Mouse (Mus musculus): ENCODE measurements at regions not wholly inside any gene's neighbourhood (a gene's known extent, or its start where the extent isn't known, plus 50 kb on each side); places are given as distances from the start of the nearest gene placed in this dataset.
"Not testable (repeated sequence)": the region's sequence is repeated elsewhere in the genome, so short reads cannot be mapped to it uniquely, and the experiment has no call there.

DNA sequence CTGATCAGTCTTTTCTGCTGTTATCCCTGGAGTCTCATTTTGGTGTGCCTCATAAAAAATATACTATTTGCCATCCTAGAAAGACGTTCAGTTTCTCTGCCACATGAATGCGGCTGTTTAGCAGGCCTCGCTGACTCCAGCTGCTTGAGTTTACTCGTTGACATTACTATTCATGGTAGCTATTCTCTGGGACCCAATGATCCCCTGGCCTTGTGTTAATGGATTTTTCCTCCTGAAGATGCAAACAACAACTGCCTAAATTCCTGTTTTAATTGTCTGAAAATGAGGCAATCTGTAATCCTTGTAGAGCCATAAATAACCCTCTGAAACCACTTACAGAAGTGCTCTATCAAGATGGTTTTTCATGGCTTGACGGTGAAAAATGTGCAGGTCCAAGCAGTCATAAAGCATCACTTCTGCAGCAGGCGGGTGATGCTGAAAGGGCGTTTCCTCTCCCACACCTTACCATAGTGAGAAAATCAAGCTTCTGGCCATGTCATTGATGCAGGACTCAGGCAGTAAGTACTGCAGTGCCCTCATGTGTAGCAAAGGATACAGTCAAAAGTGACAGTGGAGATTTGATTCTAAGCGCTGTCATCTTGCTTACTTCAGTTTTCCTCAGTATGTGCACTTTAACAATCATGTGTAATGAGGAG lies 419.7 kb upstream of the Lrp1b start:
- no peaks in the 10 kb centered on the region for H3K36me3 ChIP-seq
- WGBS, result 75% methylated on average over 8 of the region's 8 CpGs
- no peak overlapping the region for H3K9ac ChIP-seq
- no peak overlapping the region for H3K4me3 ChIP-seq
- H3K9me3 ChIP-seq (replicated peaks), result no peaks in the 10 kb centered on the region
- no peak overlapping the region for H3K27ac ChIP-seq
- H3K27me3 ChIP-seq, result no peaks in the 10 kb centered on the region
- no peaks in the 10 kb centered on the region for H3K4me1 ChIP-seq
- H3K4me2 ChIP-seq (replicated peaks), result no peak overlapping the region
- ATAC-seq (ENCODE audit: low FRiP score), result no peak; the same call in 1 of the 2 replicates

GRCm38 (mm10) chr2:43097560-43098233 lies 444.3 kb upstream of the Lrp1b start:
- Histone ChIP-seq H3K27ac (no peak overlapping the region), H3K27me3 (no peaks in the 10 kb centered on the region), H3K9ac (no peak overlapping the region), H3K9me3 (replicated peaks) (no peaks in the 10 kb centered on the region), H3K4me1 (no peaks in the 10 kb centered on the region), H3K4me2 (replicated peaks) (no peak overlapping the region), H3K4me3 (no peak overlapping the region), H3K36me3 (no peaks in the 10 kb centered on the region)
- WGBS, result 88% methylated on average over 4 of the region's 4 CpGs
- ATAC-seq (ENCODE audit: low FRiP score), result no peak

- Histone ChIP-seq H3K4me2 (replicated peaks) (no peak overlapping the region), H3K4me1 (no peaks in the 10 kb centered on the region), H3K9ac (no peak overlapping the region), H3K9me3 (replicated peaks) (no peaks in the 10 kb centered on the region), H3K27me3 (no peaks in the 10 kb centered on the region), H3K27ac (no peak overlapping the region), H3K36me3 (no peaks in the 10 kb centered on the region), H3K4me3 (no peak overlapping the region)
- ATAC-seq (ENCODE audit: low FRiP score), result no peak
- WGBS, result 78% methylated on average over 1 of the region's 1 CpGs
Observed at GRCm38 (mm10) chr2:43119862-43120261, 435.3 kb upstream of the Kynu start.

DNA sequence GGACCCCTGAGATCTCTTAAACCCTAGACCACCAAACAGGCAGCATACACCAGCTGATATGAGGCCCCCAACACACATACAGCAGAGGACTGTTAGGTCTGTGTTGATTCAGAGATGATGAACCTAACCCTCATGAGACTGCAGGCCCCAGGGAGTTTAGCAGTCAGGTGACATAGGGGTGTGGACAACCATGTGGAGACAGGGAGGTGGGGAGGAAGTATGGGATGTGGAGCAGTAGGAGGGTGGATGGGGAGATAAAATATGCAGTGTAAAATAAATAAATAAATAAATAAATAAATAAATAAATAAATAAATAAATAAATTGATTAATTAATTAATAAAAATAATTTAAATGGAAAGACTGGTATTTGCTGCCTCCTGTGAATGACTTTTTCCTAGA lies 401.6 kb upstream of the Kynu start:
- ATAC-seq (ENCODE audit: low FRiP score), result no peak
- Histone ChIP-seq H3K27ac (no peak overlapping the region), H3K36me3 (no peaks in the 10 kb centered on the region), H3K4me1 (no peaks in the 10 kb centered on the region), H3K27me3 (no peaks in the 10 kb centered on the region), H3K4me3 (no peak overlapping the region), H3K9me3 (replicated peaks) (no peaks in the 10 kb centered on the region), H3K9ac (no peak overlapping the region), H3K4me2 (replicated peaks) (no peak overlapping the region)

- no peak overlapping the region for H3K4me3 ChIP-seq
- ATAC-seq (ENCODE audit: low FRiP score), result no peak
- no peak overlapping the region for H3K27ac ChIP-seq
Observed at GRCm38 (mm10) chr2:43182105-43182504, 373.0 kb upstream of the Kynu start.

GRCm38 (mm10) chr2:43195531-43195930 lies 359.6 kb upstream of the Kynu start:
- H3K4me1 ChIP-seq; H3K9ac ChIP-seq; ATAC-seq (ENCODE audit: low FRiP score); H3K4me3 ChIP-seq; H3K36me3 ChIP-seq; H3K27ac ChIP-seq; H3K27me3 ChIP-seq; H3K4me2 ChIP-seq (replicated peaks); H3K9me3 ChIP-seq (replicated peaks): not testable (repeated sequence)
- 97% methylated on average over 15 of the region's 15 CpGs for WGBS

More at GRCm38 (mm10) chr2:43182105-43182504, 373.0 kb upstream of the Kynu start:
- Histone ChIP-seq H3K36me3 (no peaks in the 10 kb centered on the region), H3K9ac (no peak overlapping the region), H3K4me1 (no peaks in the 10 kb centered on the region), H3K4me2 (replicated peaks) (no peak overlapping the region), H3K9me3 (replicated peaks) (no peaks in the 10 kb centered on the region), H3K27me3 (no peaks in the 10 kb centered on the region)

DNA sequence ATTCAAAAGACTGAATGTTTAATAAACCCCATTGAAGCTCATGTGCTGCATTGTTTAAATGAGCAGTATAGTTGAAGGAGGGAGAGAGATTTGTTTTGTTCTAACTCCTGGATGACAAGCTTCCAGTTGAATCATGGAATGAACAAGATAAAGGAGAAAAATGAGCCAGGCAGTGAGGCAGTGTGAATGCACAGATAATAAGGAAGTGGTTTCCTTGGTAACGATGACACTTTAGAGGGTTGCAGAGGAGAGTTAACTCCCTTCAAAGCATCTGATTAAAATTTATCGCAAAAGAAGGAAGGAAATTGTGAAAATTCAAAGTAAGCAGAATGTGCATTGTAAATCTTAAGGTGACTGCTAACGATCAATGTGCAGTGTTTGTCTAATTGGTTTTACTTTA lies 346.9 kb upstream of the Kynu start:
- H3K4me3 ChIP-seq, result no peak overlapping the region
- H3K27ac ChIP-seq, result no peak overlapping the region
- H3K27me3 ChIP-seq, result no peaks in the 10 kb centered on the region
- no peaks in the 10 kb centered on the region for H3K4me1 ChIP-seq
- no peaks in the 10 kb centered on the region for H3K9me3 ChIP-seq (replicated peaks)
- 84% methylated on average over 3 of the region's 3 CpGs for WGBS
- H3K36me3 ChIP-seq, result no peaks in the 10 kb centered on the region
- H3K4me2 ChIP-seq (replicated peaks), result no peak overlapping the region
- 0 out of 2 replicates have a peak, but pooled peaks have one; percentile 46 for ATAC-seq (ENCODE audit: low FRiP score)
- no peak overlapping the region for H3K9ac ChIP-seq

- Histone ChIP-seq H3K4me3 (no peak overlapping the region), H3K27me3 (no peaks in the 10 kb centered on the region), H3K9ac (no peak overlapping the region), H3K36me3 (no peaks in the 10 kb centered on the region), H3K27ac (no peak overlapping the region), H3K9me3 (replicated peaks) (no peaks in the 10 kb centered on the region), H3K4me2 (replicated peaks) (no peak overlapping the region), H3K4me1 (no peaks in the 10 kb centered on the region)
- no peak for ATAC-seq (ENCODE audit: low FRiP score)
- WGBS, result 89% methylated on average over 2 of the region's 2 CpGs
Observed at GRCm38 (mm10) chr2:43213901-43214300, 341.2 kb upstream of the Kynu start.

DNA sequence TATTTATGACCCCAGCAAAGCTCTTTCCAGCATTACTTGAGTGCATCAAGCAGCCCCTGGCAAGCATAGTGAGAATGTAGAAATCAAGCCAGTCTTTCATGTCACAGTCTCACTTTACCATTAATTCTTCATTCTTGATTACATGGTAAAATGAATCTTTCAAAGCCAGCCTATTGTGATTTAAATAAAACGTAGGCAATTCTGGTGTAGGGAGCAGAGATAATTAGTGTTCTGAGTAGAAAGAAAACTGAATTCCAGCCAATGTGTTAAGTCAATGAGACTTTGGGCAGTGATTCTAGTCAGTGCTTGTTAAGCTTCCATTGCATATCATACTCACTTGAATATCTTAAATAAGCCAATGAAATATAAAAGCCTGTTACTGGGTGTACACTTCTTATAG lies 338.0 kb upstream of the Kynu start:
- Histone ChIP-seq H3K27ac (no peak overlapping the region), H3K9me3 (replicated peaks) (no peaks in the 10 kb centered on the region), H3K4me1 (no peaks in the 10 kb centered on the region), H3K27me3 (no peaks in the 10 kb centered on the region), H3K36me3 (no peaks in the 10 kb centered on the region), H3K4me3 (no peak overlapping the region), H3K9ac (no peak overlapping the region), H3K4me2 (replicated peaks) (no peak overlapping the region)
- WGBS, result 70% methylated on average over 1 of the region's 1 CpGs
- ATAC-seq (ENCODE audit: low FRiP score), result no peak

DNA sequence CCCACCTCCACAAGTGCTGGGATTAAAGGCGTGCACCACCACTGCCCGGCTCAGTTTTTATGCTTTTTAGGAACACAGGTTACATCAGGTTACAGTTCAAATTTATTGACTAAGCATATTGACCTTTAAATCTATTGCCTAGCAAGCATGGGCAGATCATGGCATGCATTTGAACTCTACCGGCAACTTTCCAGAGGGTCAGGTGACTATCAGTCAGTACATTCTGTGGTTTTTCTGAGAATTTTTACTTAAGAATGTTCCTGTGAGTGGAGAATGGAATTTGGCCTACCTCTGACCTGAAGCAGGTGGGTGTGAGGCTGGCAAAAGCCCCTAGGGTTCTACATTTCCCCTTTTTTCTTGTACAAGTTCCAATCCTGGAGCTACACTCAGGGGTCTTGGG lies 332.4 kb upstream of the Kynu start:
- Histone ChIP-seq H3K4me3 (no peak overlapping the region), H3K9me3 (replicated peaks) (no peaks in the 10 kb centered on the region), H3K27ac (no peak overlapping the region), H3K9ac (no peak overlapping the region), H3K4me2 (replicated peaks) (no peak overlapping the region), H3K36me3 (no peaks in the 10 kb centered on the region), H3K4me1 (no peaks in the 10 kb centered on the region), H3K27me3 (no peaks in the 10 kb centered on the region)
- no peak for ATAC-seq (ENCODE audit: low FRiP score)
- WGBS, result 93% methylated on average over 3 of the region's 3 CpGs

GRCm38 (mm10) chr2:43224728-43225127 lies 330.4 kb upstream of the Kynu start:
- H3K9ac ChIP-seq; H3K27ac ChIP-seq; H3K9me3 ChIP-seq (replicated peaks); ATAC-seq (ENCODE audit: low FRiP score); H3K27me3 ChIP-seq; H3K36me3 ChIP-seq; H3K4me1 ChIP-seq; H3K4me3 ChIP-seq; H3K4me2 ChIP-seq (replicated peaks): not testable (repeated sequence)
- WGBS, result 80% methylated on average over 1 of the region's 1 CpGs

GRCm38 (mm10) chr2:43246786-43247185 lies 308.3 kb upstream of the Kynu start:
- H3K9me3 ChIP-seq (replicated peaks), result no peaks in the 10 kb centered on the region
- no peaks in the 10 kb centered on the region for H3K36me3 ChIP-seq
- WGBS, result 79% methylated on average over 3 of the region's 3 CpGs
- H3K4me1 ChIP-seq, result no peaks in the 10 kb centered on the region
- H3K27me3 ChIP-seq, result no peaks in the 10 kb centered on the region
- H3K4me3 ChIP-seq, result no peak overlapping the region
- no peak overlapping the region for H3K4me2 ChIP-seq (replicated peaks)
- no peak for ATAC-seq (ENCODE audit: low FRiP score)
- no peak overlapping the region for H3K27ac ChIP-seq
- no peak overlapping the region for H3K9ac ChIP-seq

DNA sequence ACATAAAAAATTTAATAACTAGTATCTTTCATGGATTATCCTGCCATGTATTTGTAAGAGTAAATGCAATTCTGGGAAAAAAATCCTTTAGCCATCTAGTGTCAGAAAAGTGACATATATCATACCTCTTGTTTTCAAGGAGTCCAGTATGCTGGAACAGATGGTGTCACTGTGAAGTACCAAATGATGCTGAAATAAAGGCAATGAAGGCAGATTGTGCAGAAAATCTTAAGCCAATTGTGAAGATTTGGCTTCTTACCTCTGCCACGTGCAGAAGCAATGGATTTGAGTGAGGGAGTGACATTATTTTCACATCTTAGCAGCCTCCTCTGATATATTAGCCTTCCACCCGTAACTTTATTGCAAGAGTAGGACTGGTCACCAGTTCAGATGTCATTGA lies 306.5 kb upstream of the Kynu start:
- 61% methylated on average over 2 of the region's 2 CpGs for WGBS
- Histone ChIP-seq H3K4me2 (replicated peaks) (no peak overlapping the region), H3K4me3 (no peak overlapping the region), H3K27ac (no peak overlapping the region), H3K9ac (no peak overlapping the region), H3K9me3 (replicated peaks) (no peaks in the 10 kb centered on the region), H3K36me3 (no peaks in the 10 kb centered on the region), H3K4me1 (no peaks in the 10 kb centered on the region), H3K27me3 (no peaks in the 10 kb centered on the region)
- ATAC-seq (ENCODE audit: low FRiP score), result no peak

Data from hindbrain, embryonic 12.5 days (tissue).